Mouse (Mus musculus): Measurements from ENCODE around the gene Gm15013. TPM values are rescaled to one million over a fixed set of nuclear protein-coding genes. Genes with fewer than 3 reads are reported as not detected.
"Not testable (repeated sequence)": the region's sequence is repeated elsewhere in the genome, so short reads cannot be mapped to it uniquely, and the experiment has no call there.

The Gm15013 gene
- polyA plus RNA-seq (2012; ENCODE audit: insufficient read depth, low replicate concordance), result not detected in 2 replicates

- no peaks in the 10 kb centered on the region for H3K4me1 ChIP-seq
- peaks cover 6% of the 10 kb centered on the region for H3K36me3 ChIP-seq (replicated peaks; ENCODE audit: low read length)
- no peaks in the 10 kb centered on the region for H3K27me3 ChIP-seq (replicated peaks)
- no peak for TF ChIP-seq FLI1 (IDR thresholded peaks at IDR 0.05; ENCODE audit: low read length)
- TF ChIP-seq GATA1 (IDR thresholded peaks at IDR 0.05; ENCODE audit: borderline replicate concordance, low read length), result no peak
- no peak within 1 kb of the TSS for H3K4me3 ChIP-seq (replicated peaks)
- no peaks in the 10 kb centered on the region for H3K9me3 ChIP-seq
These were observed at the start of gene Gm15013 for GRCm38 (mm10) chrX:139714381-139714780. Gene Gm15013, minus strand, starts transcription at chrX:139714481.

GRCm38 (mm10) chrX:139762546-139762945, 48.3 kb upstream of the Gm15013 start:
- TF ChIP-seq GATA1 (IDR thresholded peaks at IDR 0.05; ENCODE audit: borderline replicate concordance, low read length) (no peak), FLI1 (IDR thresholded peaks at IDR 0.05; ENCODE audit: low read length) (no peak)

GRCm38 (mm10) chrX:139758634-139759033, 44.4 kb upstream of the Gm15013 start:
- H3K27me3 ChIP-seq (replicated peaks); H3K9me3 ChIP-seq; H3K4me1 ChIP-seq; H3K4me3 ChIP-seq (replicated peaks); H3K36me3 ChIP-seq (replicated peaks; ENCODE audit: low read length): not testable (repeated sequence)

More at GRCm38 (mm10) chrX:139762546-139762945, 48.3 kb upstream of the Gm15013 start:
- H3K9me3 ChIP-seq, result no peaks in the 10 kb centered on the region
- no peaks in the 10 kb centered on the region for H3K36me3 ChIP-seq (replicated peaks; ENCODE audit: low read length)
- no peak overlapping the region for H3K4me3 ChIP-seq (replicated peaks)
- H3K4me1 ChIP-seq, result no peaks in the 10 kb centered on the region
- H3K27me3 ChIP-seq (replicated peaks), result peaks cover 2% of the 10 kb centered on the region

- TF ChIP-seq GATA1 (IDR thresholded peaks at IDR 0.05; ENCODE audit: borderline replicate concordance, low read length), result no peak
- TF ChIP-seq FLI1 (IDR thresholded peaks at IDR 0.05; ENCODE audit: low read length), result no peak
These were observed 37.6 kb upstream of the Gm15013 start for GRCm38 (mm10) chrX:139751855-139752254.

GRCm38 (mm10) chrX:139737066-139737465, 22.8 kb upstream of the Gm15013 start:
- TF ChIP-seq GATA1 (IDR thresholded peaks at IDR 0.05; ENCODE audit: borderline replicate concordance, low read length) (no peak), FLI1 (IDR thresholded peaks at IDR 0.05; ENCODE audit: low read length) (no peak)
- Histone ChIP-seq H3K9me3 (no peaks in the 10 kb centered on the region), H3K36me3 (replicated peaks; ENCODE audit: low read length) (peaks cover 37% of the 10 kb centered on the region), H3K4me1 (no peaks in the 10 kb centered on the region), H3K4me3 (replicated peaks) (no peak overlapping the region), H3K27me3 (replicated peaks) (no peaks in the 10 kb centered on the region)

More at GRCm38 (mm10) chrX:139751855-139752254, 37.6 kb upstream of the Gm15013 start:
- H3K9me3 ChIP-seq, result peaks cover 11% of the 10 kb centered on the region
- no peaks in the 10 kb centered on the region for H3K4me1 ChIP-seq
- H3K4me3 ChIP-seq (replicated peaks), result no peak overlapping the region
- peaks cover 33% of the 10 kb centered on the region for H3K36me3 ChIP-seq (replicated peaks; ENCODE audit: low read length)
- no peaks in the 10 kb centered on the region for H3K27me3 ChIP-seq (replicated peaks)

GRCm38 (mm10) chrX:139730541-139730940, 16.3 kb upstream of the Gm15013 start:
- Histone ChIP-seq H3K27me3 (replicated peaks) (no peaks in the 10 kb centered on the region), H3K4me3 (replicated peaks) (no peak overlapping the region), H3K4me1 (no peaks in the 10 kb centered on the region), H3K36me3 (replicated peaks; ENCODE audit: low read length) (peaks cover 58% of the 10 kb centered on the region), H3K9me3 (peaks cover 6% of the 10 kb centered on the region; the same call in 1 of the 2 replicates)
- TF ChIP-seq FLI1 (IDR thresholded peaks at IDR 0.05; ENCODE audit: low read length) (no peak), GATA1 (IDR thresholded peaks at IDR 0.05; ENCODE audit: borderline replicate concordance, low read length) (no peak)

- Histone ChIP-seq H3K36me3 (replicated peaks; ENCODE audit: low read length) (peaks cover 32% of the 10 kb centered on the region), H3K4me3 (replicated peaks) (no peak overlapping the region), H3K9me3 (no peaks in the 10 kb centered on the region), H3K27me3 (replicated peaks) (no peaks in the 10 kb centered on the region), H3K4me1 (no peaks in the 10 kb centered on the region)
- TF ChIP-seq GATA1 (IDR thresholded peaks at IDR 0.05; ENCODE audit: borderline replicate concordance, low read length) (no peak), FLI1 (IDR thresholded peaks at IDR 0.05; ENCODE audit: low read length) (no peak)
These were observed 8.1 kb upstream of the Gm15013 start for GRCm38 (mm10) chrX:139722350-139722749.

- Histone ChIP-seq H3K27me3 (replicated peaks) (peaks cover 6% of the 10 kb centered on the region), H3K4me1 (peaks cover 4% of the 10 kb centered on the region; the same call in 1 of the 2 replicates), H3K4me3 (replicated peaks) (peak within 1 kb of the TSS; percentile 98), H3K36me3 (replicated peaks; ENCODE audit: low read length) (no peaks in the 10 kb centered on the region), H3K9me3 (peaks cover 9% of the 10 kb centered on the region; the same call in 1 of the 2 replicates)
- no peak for TF ChIP-seq FLI1 (IDR thresholded peaks at IDR 0.05; ENCODE audit: low read length)
- no peak for TF ChIP-seq GATA1 (IDR thresholded peaks at IDR 0.05; ENCODE audit: borderline replicate concordance, low read length)
These were observed 29.2 kb downstream of the Gm15013 start, which contains the start of gene Tbc1d8b for GRCm38 (mm10) chrX:139684775-139685695. Gene Tbc1d8b, plus strand, starts transcription at chrX:139684996.

GRCm38 (mm10) chrX:139684410-139684774, 29.9 kb downstream of the Gm15013 start:
- Histone ChIP-seq H3K36me3 (replicated peaks; ENCODE audit: low read length) (no peaks in the 10 kb centered on the region), H3K4me1 (peaks cover 4% of the 10 kb centered on the region; the same call in 1 of the 2 replicates), H3K4me3 (replicated peaks) (peak overlapping the region; percentile 98), H3K9me3 (peaks cover 9% of the 10 kb centered on the region; the same call in 1 of the 2 replicates), H3K27me3 (replicated peaks) (peaks cover 6% of the 10 kb centered on the region)
- TF ChIP-seq FLI1 (IDR thresholded peaks at IDR 0.05; ENCODE audit: low read length), result no peak
- TF ChIP-seq GATA1 (IDR thresholded peaks at IDR 0.05; ENCODE audit: borderline replicate concordance, low read length), result no peak

- Histone ChIP-seq H3K4me1 (no peaks in the 10 kb centered on the region), H3K4me3 (replicated peaks) (no peak overlapping the region), H3K9me3 (no peaks in the 10 kb centered on the region), H3K27me3 (replicated peaks) (no peaks in the 10 kb centered on the region), H3K36me3 (replicated peaks; ENCODE audit: low read length) (no peaks in the 10 kb centered on the region)
- TF ChIP-seq FLI1 (IDR thresholded peaks at IDR 0.05; ENCODE audit: low read length) (no peak), GATA1 (IDR thresholded peaks at IDR 0.05; ENCODE audit: borderline replicate concordance, low read length) (no peak)
These were observed 48.5 kb downstream of the Gm15013 start for GRCm38 (mm10) chrX:139665829-139666228.

Other genes with a start within 250 kb of the Gm15013 start
- gene D330045A20Rik, start 234.1 kb downstream of the Gm15013 start, polyA plus RNA-seq (2012; ENCODE audit: insufficient read depth, low replicate concordance), result not detected in 2 replicates
- 2.5 and 3.0 TPM in 2 replicates for gene Rnf128, start 151.2 kb downstream of the Gm15013 start, polyA plus RNA-seq (2012; ENCODE audit: insufficient read depth, low replicate concordance)
- gene Tbc1d8b, start 29.5 kb downstream of the Gm15013 start, polyA plus RNA-seq (2012; ENCODE audit: insufficient read depth, low replicate concordance), result 0.09 TPM in 1 of 2 replicates, not detected in the other
- gene Ripply1, start 67.9 kb upstream of the Gm15013 start, polyA plus RNA-seq (2012; ENCODE audit: insufficient read depth, low replicate concordance), result not detected in 2 replicates
- gene Cldn2, start 86.3 kb upstream of the Gm15013 start, polyA plus RNA-seq (2012; ENCODE audit: insufficient read depth, low replicate concordance), result not detected in 2 replicates
- gene Morc4, start 157.2 kb upstream of the Gm15013 start, polyA plus RNA-seq (2012; ENCODE audit: insufficient read depth, low replicate concordance), result not detected in 2 replicates

All from megakaryocyte, embryonic 14.5 days (primary cell).